Mouse (Mus musculus) frontal cortex, postnatal 10 days (tissue): ENCODE measurements at regions not wholly inside any gene's neighbourhood (a gene's known extent, or its start where the extent isn't known, plus 50 kb on each side); places are given as distances from the start of the nearest gene placed in this dataset.

Source experiments
- DNase-seq, 2 experiments: peaks; one replicate each; pipeline ENCODE4 v3.0.0; 2022; ENCODE audit warnings: low spot score in 2 of 2, mixed read lengths in 1 of 2

GRCm38 (mm10) chr8:30655749-30656241 is 2772.7 kb upstream of the 5930422O12Rik start:
- DNase-seq = no peak

- DNase-seq = no peak
Observed at GRCm38 (mm10) chr8:30661261-30661660, 2767.2 kb upstream of the 5930422O12Rik start.

- no peak for DNase-seq
Observed at GRCm38 (mm10) chr8:30669451-30669850, 2759.1 kb upstream of the 5930422O12Rik start.

GRCm38 (mm10) chr8:30677423-30677822 is 2751.1 kb upstream of the 5930422O12Rik start:
- no peak for DNase-seq

- DNase-seq = no peak
Observed at GRCm38 (mm10) chr8:30682169-30682568, 2746.3 kb upstream of the 5930422O12Rik start.

- no peak for DNase-seq
Observed at GRCm38 (mm10) chr8:30686539-30686938, 2742.0 kb upstream of the 5930422O12Rik start.

- DNase-seq = no peak
Observed at GRCm38 (mm10) chr8:30694126-30694525, 2734.4 kb upstream of the 5930422O12Rik start.

GRCm38 (mm10) chr8:30716643-30717042 is 2711.9 kb upstream of the 5930422O12Rik start:
- no peak for DNase-seq

- no peak for DNase-seq
Observed at GRCm38 (mm10) chr8:30730366-30730765, 2698.1 kb upstream of the 5930422O12Rik start.

- DNase-seq = no peak
Observed at GRCm38 (mm10) chr8:30732585-30733253, 2695.8 kb upstream of the 5930422O12Rik start.

GRCm38 (mm10) chr8:30733385-30733784 is 2695.1 kb upstream of the 5930422O12Rik start:
- no peak for DNase-seq

GRCm38 (mm10) chr8:30735338-30735737 is 2693.2 kb upstream of the 5930422O12Rik start:
- DNase-seq = no peak

GRCm38 (mm10) chr8:30735740-30736139 is 2692.8 kb upstream of the 5930422O12Rik start:
- no peak for DNase-seq

- no peak for DNase-seq
Observed at GRCm38 (mm10) chr8:30746874-30747273, 2681.6 kb upstream of the 5930422O12Rik start.
